Mouse (Mus musculus): ENCODE data around the gene Fam20b.

Gene Fam20b

DNA sequence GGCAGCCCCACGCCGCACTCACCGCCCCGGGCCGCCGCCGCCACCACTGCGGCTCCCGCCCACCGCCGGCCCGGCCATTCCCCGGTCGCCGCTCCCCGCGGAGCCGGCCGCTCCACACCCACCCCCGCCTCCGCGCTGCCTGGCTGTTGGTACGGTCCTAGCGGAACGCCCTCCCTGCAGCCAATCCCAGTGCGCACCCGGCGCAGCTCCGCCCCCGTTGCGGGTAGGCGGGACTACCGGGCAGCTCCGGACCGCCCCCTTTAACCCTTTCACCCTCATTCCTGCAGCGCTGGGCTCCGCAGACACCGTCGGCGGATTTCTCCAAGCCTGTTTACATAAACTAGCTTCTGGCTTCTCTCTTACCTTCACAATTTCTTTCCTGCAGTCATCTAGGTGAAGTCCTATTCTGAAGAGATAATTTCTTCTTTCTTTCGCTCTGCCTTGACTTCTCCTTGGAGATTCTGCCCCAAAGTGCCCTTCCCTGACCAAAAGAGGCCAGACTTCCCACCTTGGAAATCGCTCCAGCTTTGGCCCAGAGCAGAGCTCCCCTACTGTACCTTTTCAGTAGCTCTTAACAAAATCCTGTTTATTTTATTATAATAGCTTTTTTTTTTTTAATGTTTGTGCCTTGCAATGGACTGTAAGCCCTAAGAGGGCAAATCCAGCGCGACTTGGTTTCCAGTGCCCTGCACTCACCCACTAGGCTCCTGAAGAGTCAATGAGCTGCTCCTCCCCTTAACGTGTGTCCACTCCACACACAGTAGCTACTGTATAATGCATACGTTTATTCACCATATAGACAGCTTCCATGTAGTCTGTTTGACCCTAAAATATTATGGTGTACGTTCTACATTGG is at the start of gene Fam20b:
Gene Fam20b (minus strand): TSS at position 137 of the 856 bp plus-strand sequence.
- peak; percentile 76 for DNase-seq (ENCODE audit: extremely low spot score, low read depth, low spot score)

GRCm38 (mm10) chr1:156765311-156765710 is 46.4 kb upstream of the Fam20b start:
- DNase-seq (ENCODE audit: extremely low spot score, low read depth, low spot score) = no peak

DNA sequence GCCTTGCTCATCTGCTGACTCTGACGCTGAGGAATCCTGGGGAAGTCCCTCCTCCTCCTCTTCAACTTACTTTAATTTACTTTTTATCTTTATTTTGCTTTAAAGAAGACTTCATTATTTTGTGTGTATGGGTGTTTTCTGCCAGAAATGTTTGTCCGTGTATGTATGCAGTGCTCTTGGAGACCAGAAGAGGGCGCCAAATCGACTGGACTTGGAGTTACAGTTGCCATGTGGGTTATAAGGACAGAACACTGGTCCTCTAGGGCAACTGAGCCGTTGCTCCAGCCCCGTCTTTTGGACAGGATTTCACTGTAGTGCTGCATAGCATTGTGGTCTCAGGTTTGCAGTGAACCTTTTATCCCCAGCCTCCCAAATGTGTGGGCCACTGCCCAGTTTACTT is 45.7 kb upstream of the Fam20b start:
- no peak for DNase-seq (ENCODE audit: extremely low spot score, low read depth, low spot score)

DNA sequence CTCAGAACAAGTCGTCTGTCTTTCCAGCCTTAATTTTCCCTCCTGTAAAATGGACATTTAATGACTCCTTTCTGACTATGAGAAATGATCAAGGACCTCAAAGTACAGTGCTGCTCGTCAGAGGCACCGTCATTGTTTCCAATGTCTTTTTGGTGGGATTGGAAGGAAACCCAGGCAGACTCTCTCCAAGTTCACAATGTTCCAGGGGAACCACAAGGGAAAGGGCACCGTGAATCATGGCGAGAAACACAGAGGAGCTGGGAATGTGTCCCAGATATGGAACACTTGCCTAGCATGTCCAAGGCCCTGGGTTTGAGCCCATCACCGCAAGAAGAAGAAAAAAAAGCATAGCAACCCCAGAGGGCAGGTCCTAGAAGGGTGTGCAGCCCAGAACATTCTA is 44.4 kb upstream of the Fam20b start:
- no peak for DNase-seq (ENCODE audit: extremely low spot score, low read depth, low spot score)

GRCm38 (mm10) chr1:156761430-156761801 is 42.5 kb upstream of the Fam20b start:
- DNase-seq (ENCODE audit: extremely low spot score, low read depth, low spot score) = no peak

GRCm38 (mm10) chr1:156760549-156761429 is 41.9 kb upstream of the Fam20b start:
- no peak for DNase-seq (ENCODE audit: extremely low spot score, low read depth, low spot score)

DNA sequence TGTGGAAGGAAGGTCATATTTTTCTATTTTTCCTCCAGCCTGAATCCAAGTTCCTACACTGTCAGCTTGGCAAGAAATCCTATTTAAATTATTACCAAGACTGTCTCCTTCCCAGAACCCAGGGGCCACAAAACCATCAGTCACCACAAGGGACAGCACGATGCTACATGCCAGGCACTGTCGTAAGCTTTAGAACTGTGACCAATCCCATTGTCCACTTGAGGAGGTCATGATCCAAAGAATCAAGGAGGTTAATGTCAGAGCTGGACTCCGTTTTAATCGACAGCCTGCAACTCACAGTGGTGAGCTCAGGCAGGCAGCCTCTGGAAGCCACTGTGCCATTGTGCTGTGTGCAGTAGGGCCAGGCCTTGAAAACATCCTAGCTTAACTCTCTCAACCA is 39.4 kb upstream of the Fam20b start:
- DNase-seq (ENCODE audit: extremely low spot score, low read depth, low spot score) = no peak

DNA sequence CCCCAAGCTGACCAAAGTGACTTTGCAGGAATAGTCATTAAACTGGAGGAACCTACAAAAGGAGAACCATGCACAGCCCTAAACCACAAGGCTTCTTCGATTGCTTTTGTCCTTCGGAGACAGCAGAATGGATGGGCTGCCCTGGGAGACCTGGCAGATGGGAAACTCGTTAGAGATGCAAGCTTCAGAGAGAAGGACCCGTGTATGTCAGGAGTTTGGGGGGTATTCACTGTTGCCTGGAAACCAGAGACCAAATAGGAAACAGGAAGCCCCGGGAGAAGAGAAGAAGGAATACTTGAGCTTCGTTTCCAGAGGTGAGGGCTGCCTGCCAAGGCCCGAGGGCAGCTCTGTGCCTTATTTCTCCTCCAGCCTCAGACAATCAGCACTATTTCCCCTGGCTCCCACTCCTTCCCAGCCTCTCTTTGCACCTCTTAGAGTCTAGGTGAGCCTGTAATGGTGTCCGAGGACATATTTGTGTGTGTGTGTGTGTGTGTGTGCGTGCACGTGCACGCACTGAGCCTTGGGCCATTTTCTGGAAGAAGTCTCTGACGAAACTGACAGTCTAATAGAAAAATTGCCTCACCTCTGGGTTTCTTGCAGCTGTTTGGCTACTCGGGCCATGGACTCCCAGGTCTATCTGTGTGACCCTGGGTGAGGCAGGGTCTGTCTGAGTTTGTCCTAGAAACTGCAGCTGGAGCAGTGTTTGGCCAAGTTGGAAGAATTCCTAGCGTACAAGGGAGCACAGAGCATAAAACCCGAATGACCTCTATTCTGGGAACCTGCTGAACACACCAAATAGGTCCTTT is 35.9 kb upstream of the Fam20b start:
- DNase-seq (ENCODE audit: extremely low spot score, low read depth, low spot score) = no peak

GRCm38 (mm10) chr1:156752990-156753389 is 34.1 kb upstream of the Fam20b start:
- no peak for DNase-seq (ENCODE audit: extremely low spot score, low read depth, low spot score)

DNA sequence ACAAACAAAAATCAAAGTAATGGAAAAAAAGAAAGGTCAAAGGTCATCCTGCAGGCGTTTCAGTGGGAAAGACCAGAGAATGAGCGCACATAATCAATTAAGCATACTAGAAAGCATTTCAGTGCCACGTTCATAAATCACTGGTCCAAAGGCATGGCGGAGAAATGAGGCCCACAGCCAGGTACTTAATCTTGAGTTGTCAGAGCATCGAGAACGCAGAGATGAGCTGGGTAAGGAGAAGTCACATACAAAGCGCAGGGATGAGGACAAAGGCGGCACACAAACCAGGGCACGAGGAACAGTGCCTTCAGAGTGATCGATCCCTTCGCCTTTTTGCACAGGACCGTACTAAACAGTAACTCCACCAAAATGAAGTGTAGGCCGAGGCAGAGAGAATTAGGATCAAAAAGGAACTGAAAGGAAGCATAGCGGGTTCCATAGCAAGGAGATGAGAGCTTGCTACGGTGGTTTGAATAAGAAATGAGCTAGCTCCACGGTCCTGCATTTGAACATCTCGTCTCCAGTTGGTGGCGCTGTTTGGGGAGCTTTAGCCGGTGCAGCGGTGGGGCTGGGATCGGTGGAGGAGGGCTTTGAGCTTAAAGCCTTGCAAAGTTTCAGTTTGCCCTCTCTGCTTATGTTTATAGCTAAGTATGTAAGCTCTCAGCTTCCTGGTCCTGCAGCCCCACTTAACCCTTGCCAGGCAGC is 33.3 kb upstream of the Fam20b start:
- DNase-seq (ENCODE audit: extremely low spot score, low read depth, low spot score) = peak; percentile 86

DNA sequence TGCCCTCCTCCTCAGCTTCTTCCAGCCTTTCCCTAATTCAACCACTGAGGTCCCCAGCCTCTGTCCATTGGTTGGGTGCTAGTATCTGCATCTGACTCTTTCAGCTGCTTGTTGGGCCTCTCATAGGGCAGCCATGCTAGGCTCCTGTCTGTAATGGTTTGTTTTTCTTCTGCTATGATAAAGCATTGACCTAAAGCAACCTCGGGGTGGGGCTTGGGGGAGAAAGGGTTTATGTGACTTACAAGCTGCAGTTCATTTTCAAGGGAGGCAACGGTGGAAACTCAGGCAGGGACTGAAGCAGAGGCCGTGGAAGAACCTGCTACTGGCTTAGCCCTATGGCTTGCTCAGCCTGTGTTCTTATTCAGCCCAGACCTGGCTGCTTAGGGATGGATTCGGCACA is 31.4 kb upstream of the Fam20b start:
- no peak for DNase-seq (ENCODE audit: extremely low spot score, low read depth, low spot score)

DNA sequence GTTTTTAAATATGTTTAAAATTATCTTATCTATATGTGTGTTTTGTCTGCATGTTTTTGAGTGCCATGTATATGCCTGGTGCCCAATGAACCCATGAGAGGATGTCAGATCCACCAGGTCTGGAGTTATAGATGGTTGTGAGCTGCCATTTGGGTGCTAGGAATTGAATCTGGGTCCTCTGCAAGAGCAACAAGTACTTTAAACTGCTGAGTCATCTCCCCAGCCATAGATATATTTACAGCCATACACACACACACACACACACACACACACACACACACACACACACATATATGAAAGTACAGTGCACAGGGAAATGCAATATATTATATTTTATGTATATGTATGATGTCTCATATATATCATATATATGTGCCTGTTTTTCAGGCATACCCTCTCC is 30.2 kb upstream of the Fam20b start:
- DNase-seq (ENCODE audit: extremely low spot score, low read depth, low spot score) = no peak

- DNase-seq (ENCODE audit: extremely low spot score, low read depth, low spot score) = no peak
These were observed 29.6 kb upstream of the Fam20b start for GRCm38 (mm10) chr1:156748435-156749005.

DNA sequence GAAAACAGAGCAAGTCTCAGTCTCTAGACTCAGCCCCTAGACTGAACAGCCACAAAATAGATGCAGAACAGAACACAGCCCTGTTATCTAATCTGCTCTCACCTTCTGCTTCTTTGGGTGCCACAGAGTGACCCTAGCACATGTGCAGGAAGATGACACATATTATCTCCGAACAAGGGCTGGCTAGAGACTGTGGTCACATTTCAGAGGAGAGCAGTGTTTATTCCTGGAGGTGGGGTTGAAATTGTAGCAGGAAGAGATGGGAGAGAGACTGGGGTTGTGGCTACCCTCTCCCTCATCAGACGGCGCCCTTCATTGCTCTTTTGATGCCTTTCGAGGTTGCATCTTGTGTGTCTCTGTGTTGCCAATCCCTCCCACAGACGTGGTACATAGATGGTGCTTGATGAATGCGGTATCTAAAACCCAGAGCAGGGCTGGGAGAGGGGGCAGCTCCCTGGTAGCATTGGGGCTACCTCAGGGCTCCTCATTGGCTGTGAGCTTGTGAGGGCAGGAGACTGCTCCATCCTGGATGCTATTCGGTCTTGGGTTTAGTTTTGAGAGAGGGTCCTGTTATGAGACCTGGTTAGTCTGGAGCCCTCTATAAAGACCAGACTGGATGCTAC is 26.4 kb upstream of the Fam20b start:
- DNase-seq (ENCODE audit: extremely low spot score, low read depth, low spot score) = no peak

- no peak for DNase-seq (ENCODE audit: extremely low spot score, low read depth, low spot score)
These were observed 22.9 kb upstream of the Fam20b start for GRCm38 (mm10) chr1:156741482-156742411.

DNA sequence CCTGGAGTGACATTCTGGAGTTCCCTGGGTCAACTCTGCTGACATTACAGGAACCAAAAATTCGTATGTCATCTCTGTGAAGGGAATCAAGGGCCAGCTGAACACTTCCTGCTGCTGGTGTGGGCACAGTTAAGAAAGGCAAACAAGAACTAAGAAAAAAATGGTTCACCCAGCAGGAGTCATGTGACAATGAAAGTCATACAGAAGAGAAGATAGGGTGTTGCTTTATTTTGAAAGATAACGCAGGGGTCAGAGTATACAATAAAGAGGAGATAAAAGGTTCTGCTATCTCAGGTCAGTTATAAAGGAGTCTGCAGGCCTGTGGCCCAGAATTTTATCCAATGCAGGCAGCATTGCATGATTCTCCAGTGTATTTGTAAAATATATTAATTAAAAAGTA is 16.9 kb upstream of the Fam20b start:
- no peak for DNase-seq (ENCODE audit: extremely low spot score, low read depth, low spot score)

DNA sequence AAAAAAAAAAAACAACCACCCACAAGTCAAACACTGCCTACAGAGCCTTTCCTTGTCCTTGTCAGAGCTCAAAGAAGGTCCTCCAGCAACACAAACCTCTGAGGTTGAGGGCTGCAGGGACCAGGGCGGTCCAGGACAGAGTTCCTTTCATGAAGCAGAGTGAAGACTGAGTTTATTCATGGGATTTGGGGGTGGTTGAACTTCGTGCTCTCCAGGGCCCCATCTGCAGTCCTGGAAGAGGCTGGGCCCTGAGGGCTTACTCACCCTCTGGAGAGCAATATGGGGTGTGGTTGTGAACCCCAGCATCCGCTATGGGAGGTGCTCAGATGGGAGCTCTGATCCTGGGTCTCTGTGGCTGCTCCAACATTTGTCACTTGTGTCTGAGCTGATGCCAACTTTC is 15.1 kb upstream of the Fam20b start:
- no peak for DNase-seq (ENCODE audit: extremely low spot score, low read depth, low spot score)

DNA sequence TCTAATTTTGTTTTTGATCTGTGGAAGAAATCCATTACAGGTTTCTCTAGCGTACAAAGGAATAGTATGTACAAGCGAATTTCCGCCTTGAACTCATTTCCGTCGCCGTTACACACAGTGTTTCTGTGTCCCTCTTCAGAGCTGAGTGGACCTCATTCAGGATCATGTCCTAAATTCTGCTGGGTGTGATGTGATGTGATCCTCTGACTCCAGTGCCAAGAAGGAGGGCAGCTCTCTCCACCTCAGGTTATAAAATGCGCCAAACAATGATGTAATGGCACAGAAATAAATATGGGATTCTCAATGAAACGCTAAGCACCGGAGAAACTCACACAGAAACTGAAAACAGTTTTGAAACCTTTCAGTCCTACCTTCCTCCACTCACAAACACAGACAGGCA is 14.7 kb upstream of the Fam20b start:
- DNase-seq (ENCODE audit: extremely low spot score, low read depth, low spot score) = no peak

GRCm38 (mm10) chr1:156732996-156733395 is 14.1 kb upstream of the Fam20b start:
- DNase-seq (ENCODE audit: extremely low spot score, low read depth, low spot score) = no peak

All from hindlimb bud, embryonic 11.5 days (tissue).